Mouse (Mus musculus) midbrain, postnatal 0 days (tissue): ENCODE measurements at regions not wholly inside any gene's neighbourhood (a gene's known extent, or its start where the extent isn't known, plus 50 kb on each side); places are given as distances from the start of the nearest gene placed in this dataset.

Experiments
- ATAC-seq: fragments of 200-750 bp; cut with Nextera tagmentation; 2 replicates; pipeline ENCODE4 v1.8.0; 2017; ENCODE audit warnings: moderate number of reproducible peaks, mild to moderate bottlenecking, moderate TSS enrichment, moderate library complexity; ENCODE audit not compliant: low FRiP score
- DNase-seq: peaks from one replicate; pipeline ENCODE4 v3.0.0-alpha.2; 2015; ENCODE audit warnings: low spot score
- H3K27ac ChIP-seq: fragments of 300-500 bp; sonication (generic); 2 replicates; pipeline ENCODE4 v1.5.1; 2014; ENCODE audit warnings: low read depth, mild to moderate bottlenecking, low read length, mixed read lengths
- H3K27me3 ChIP-seq: fragments of 300-500 bp; sonication (generic); 2 replicates; pipeline ENCODE4 v1.6.1; 2014; ENCODE audit warnings: low read length, control low read depth, mixed read lengths; ENCODE audit not compliant: insufficient read depth
- H3K36me3 ChIP-seq: fragments of 300-500 bp; sonication (generic); 2 replicates; pipeline ENCODE4 v1.6.1; 2014; ENCODE audit warnings: low read length, control low read depth, mixed read lengths; ENCODE audit not compliant: insufficient read depth
- H3K4me1 ChIP-seq: fragments of 300-500 bp; sonication (generic); 2 replicates; pipeline ENCODE4 v1.6.1; 2014; ENCODE audit warnings: mild to moderate bottlenecking, control low read depth, antibody characterized with exemption, low read length, mixed read lengths; ENCODE audit not compliant: insufficient read depth
- H3K4me2 ChIP-seq: fragments of 300-500 bp; sonication (generic); 2 replicates; pipeline ENCODE4 v1.6.1; 2014; ENCODE audit warnings: low read depth, mild to moderate bottlenecking, low read length, mixed read lengths; ENCODE audit not compliant: poor library complexity, severe bottlenecking
- H3K4me3 ChIP-seq: fragments of 300-500 bp; sonication (generic); 2 replicates; pipeline ENCODE4 v1.5.1; 2014; ENCODE audit warnings: low read depth, mild to moderate bottlenecking, low read length, moderate library complexity
- H3K9ac ChIP-seq: fragments of 300-500 bp; sonication (generic); replicated peaks from 2 replicates; pipeline ENCODE4 v1.6.1; 2014; ENCODE audit warnings: mild to moderate bottlenecking, low read length, moderate library complexity, mixed read lengths; ENCODE audit not compliant: poor library complexity, severe bottlenecking
- H3K9me3 ChIP-seq: fragments of 300-500 bp; sonication (generic); 2 replicates; pipeline ENCODE4 v1.6.1; 2016; ENCODE audit warnings: low read length, control low read depth
- CTCF ChIP-seq: IDR thresholded peaks from 2 replicates; pipeline ENCODE4 v1.5.1; 2016; ENCODE audit warnings: antibody characterized with exemption, mild to moderate bottlenecking
- WGBS: fragments of 180-500 bp; shearing (Covaris S2); extraction: QIAGEN DNeasy Blood & Tissue Kit; methylation state at CpG from one replicate; pipeline ENCODE4 v1.1.7; 2014; 5-methylcytosine and 5-hydroxymethylcytosine counted together

GRCm38 (mm10) chr3:53981585-53981984 lies 118.0 kb upstream of the Ufm1 start:
- H3K4me3 ChIP-seq = no peak overlapping the region
- no peak overlapping the region for H3K27ac ChIP-seq
- H3K4me2 ChIP-seq = no peak overlapping the region
- no peak for ATAC-seq
- no peak overlapping the region for H3K9ac ChIP-seq
- no peak for TF ChIP-seq CTCF
- no peaks in the 10 kb centered on the region for H3K27me3 ChIP-seq
- H3K36me3 ChIP-seq = no peaks in the 10 kb centered on the region
- H3K4me1 ChIP-seq = no peaks in the 10 kb centered on the region
- no peaks in the 10 kb centered on the region for H3K9me3 ChIP-seq
- DNase-seq = no peak

DNA sequence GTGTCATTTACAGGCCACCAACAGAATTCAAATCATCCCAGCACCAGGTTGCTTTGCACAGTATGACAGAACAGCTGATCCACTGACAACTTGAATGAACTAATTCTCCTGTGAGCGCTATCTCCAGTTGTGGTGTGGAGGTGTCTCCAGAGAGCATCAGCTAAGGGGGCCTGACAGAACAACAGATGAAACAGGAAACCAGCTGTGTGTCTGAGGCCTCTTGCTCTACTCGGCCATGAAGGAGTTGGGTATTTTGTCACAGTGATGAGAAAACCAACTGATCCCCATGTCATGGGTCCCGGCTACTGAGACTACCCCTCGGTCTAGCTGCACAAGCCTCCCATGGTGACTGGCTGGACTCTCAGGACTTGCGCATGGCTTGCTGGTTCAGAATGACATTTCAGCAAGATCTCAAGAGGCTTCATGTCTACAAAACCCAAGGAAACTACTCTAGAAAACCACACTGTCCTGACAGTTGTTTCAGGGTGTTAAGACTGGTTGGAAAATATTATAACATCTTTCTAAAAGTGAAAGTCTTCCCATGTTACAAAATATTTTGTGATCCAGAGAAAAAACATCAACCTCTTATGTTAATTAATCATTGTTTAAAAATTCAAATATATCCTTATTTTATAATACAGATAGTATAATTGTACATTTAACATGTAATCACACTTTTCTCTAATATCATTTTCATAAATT lies 113.9 kb upstream of the Ufm1 start:
- H3K4me1 ChIP-seq = no peaks in the 10 kb centered on the region
- no peaks in the 10 kb centered on the region for H3K9me3 ChIP-seq
- no peak overlapping the region for H3K4me2 ChIP-seq
- H3K27me3 ChIP-seq = no peaks in the 10 kb centered on the region
- TF ChIP-seq CTCF = no peak
- no peak overlapping the region for H3K27ac ChIP-seq
- no peak for ATAC-seq
- DNase-seq = no peak
- no peak overlapping the region for H3K4me3 ChIP-seq
- WGBS = 84% methylated on average over 5 of the region's 5 CpGs
- H3K9ac ChIP-seq = no peak overlapping the region
- H3K36me3 ChIP-seq = no peaks in the 10 kb centered on the region

DNA sequence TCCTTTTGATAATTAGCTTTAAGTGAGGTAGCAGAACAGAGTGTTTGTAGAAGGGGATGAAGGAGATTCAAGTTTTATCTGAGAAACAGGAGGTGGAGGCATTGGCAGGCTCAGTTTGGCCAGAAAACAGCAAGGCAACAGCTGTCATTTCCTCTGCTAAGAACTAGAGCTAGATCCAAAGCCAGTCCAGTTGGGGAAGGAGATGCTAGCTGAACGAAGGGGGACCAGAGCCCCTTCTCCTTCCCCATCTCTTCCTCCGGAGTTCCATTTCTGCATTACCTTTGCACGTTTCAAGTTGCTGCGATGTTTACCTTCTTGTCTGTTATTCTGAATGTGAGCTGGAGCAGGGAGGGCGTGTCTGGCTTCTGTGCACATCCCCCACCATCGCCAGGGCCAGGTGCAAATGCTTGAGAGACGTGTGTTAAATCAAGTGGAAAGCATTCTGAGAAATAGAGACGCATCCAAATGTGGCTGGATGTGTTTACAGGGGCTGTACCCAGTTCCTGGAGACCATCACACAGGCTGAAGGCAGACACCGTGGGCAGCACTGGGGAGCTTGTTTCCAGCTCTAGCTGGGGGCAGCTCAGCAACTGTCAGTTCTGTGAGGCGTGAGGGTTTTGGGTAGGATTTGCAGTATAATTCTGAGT lies 111.4 kb upstream of the Ufm1 start:
- no peaks in the 10 kb centered on the region for H3K4me1 ChIP-seq
- no peaks in the 10 kb centered on the region for H3K9me3 ChIP-seq
- TF ChIP-seq CTCF = no peak
- peak; percentile 34 for DNase-seq
- H3K4me3 ChIP-seq = no peak overlapping the region
- H3K9ac ChIP-seq = no peak overlapping the region
- no peaks in the 10 kb centered on the region for H3K27me3 ChIP-seq
- ATAC-seq = no peak
- H3K4me2 ChIP-seq = no peak overlapping the region
- 44% methylated on average over 10 of the region's 10 CpGs for WGBS
- H3K36me3 ChIP-seq = no peaks in the 10 kb centered on the region
- no peak overlapping the region for H3K27ac ChIP-seq

- no peak for DNase-seq
- Histone ChIP-seq H3K4me3 (no peak overlapping the region), H3K9me3 (no peaks in the 10 kb centered on the region), H3K4me2 (no peak overlapping the region), H3K9ac (no peak overlapping the region), H3K27me3 (no peaks in the 10 kb centered on the region), H3K27ac (no peak overlapping the region), H3K36me3 (no peaks in the 10 kb centered on the region), H3K4me1 (no peaks in the 10 kb centered on the region)
- TF ChIP-seq CTCF = no peak
- WGBS = 78% methylated on average over 5 of the region's 5 CpGs
- no peak for ATAC-seq
Observed at GRCm38 (mm10) chr3:53969000-53969641, 105.5 kb upstream of the Ufm1 start.

DNA sequence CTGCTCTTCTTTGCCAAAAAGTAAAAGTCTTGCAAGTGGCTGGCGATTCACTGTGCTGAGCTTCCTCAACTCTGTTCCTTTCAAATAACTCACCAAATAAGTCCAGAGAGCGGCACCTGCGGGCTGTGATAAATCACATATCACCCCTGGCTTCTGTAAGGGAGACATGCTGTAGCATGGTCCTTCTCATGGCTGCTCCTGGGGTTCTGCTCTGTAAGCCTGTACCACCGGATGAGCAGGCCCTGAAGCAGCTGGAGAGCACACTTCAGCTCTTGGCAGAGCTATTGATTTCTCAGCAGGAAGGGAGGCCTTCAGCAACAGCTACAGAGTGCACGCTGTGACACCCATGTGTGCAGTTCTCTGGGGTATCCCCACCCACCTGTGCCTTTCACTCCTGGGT lies 101.5 kb upstream of the Ufm1 start:
- H3K27ac ChIP-seq = no peak overlapping the region
- H3K9ac ChIP-seq = no peak overlapping the region
- no peaks in the 10 kb centered on the region for H3K36me3 ChIP-seq
- ATAC-seq (no peak), DNase-seq (no peak)
- H3K9me3 ChIP-seq = no peaks in the 10 kb centered on the region
- no peak overlapping the region for H3K4me2 ChIP-seq
- 66% methylated on average over 5 of the region's 5 CpGs for WGBS
- H3K27me3 ChIP-seq = no peaks in the 10 kb centered on the region
- no peaks in the 10 kb centered on the region for H3K4me1 ChIP-seq
- no peak for TF ChIP-seq CTCF
- H3K4me3 ChIP-seq = no peak overlapping the region

DNA sequence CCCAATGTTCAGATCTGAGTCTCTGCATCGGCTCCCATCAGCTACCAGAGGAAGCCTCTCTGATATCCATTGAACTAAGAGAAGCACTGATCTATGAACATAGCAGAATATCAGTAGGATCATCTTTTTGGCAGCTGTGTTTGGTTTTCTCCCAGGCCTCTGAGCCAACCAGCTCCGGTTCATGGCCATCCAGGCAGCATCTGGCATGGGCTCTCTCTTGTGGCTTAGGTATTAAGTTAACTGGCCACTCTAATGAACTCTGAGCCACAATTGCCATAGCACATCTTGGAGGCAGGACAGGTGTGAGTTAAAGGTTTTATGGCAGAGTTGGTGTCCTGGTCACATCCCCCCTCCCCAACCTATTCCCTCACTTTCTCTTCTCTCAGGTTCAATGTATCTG lies 90.2 kb upstream of the Ufm1 start:
- H3K9ac ChIP-seq = no peak overlapping the region
- WGBS = 88% methylated on average over 2 of the region's 2 CpGs
- DNase-seq (no peak), ATAC-seq (no peak)
- H3K27me3 ChIP-seq = no peaks in the 10 kb centered on the region
- H3K9me3 ChIP-seq = no peaks in the 10 kb centered on the region
- no peak for TF ChIP-seq CTCF
- no peaks in the 10 kb centered on the region for H3K36me3 ChIP-seq
- H3K4me2 ChIP-seq = no peak overlapping the region
- H3K4me3 ChIP-seq = no peak overlapping the region
- H3K27ac ChIP-seq = no peak overlapping the region
- H3K4me1 ChIP-seq = no peaks in the 10 kb centered on the region
